Mouse (Mus musculus) heart, postnatal 10 days (tissue): ENCODE data around the gene Nepro. TPM values are rescaled to one million over a fixed set of nuclear protein-coding genes. Genes with fewer than 3 reads are reported as not detected.
A peak's percentile ranks its signal among the peaks of the same experiment; 100 is the strongest.

Source experiments
- DNase-seq, 2 experiments: peaks; one replicate each; pipeline ENCODE4 v3.0.0; 2021
- intact Hi-C: fragments of 180-260 bp; cut with DNase I; formaldehyde crosslinking; loops from one replicate; pipeline ENCODE4 v1.15.1; 2025
- total RNA-seq, 2 experiments: library from RNA; stranded (reverse); gene quantifications; 2 replicates each; pipeline ENCODE4 v1.2.3; 2021

Nepro gene
- total RNA-seq, 2 experiments from 2014 or later, result 5.4 to 5.9 TPM

GRCm38 (mm10) chr16:44701155-44701554, 22.9 kb upstream of the Nepro start:
- no peak for DNase-seq
- intact Hi-C loops, result no loop called here

GRCm38 (mm10) chr16:44702272-44702671, 21.8 kb upstream of the Nepro start:
- intact Hi-C loops, result no loop called here
- no peak for DNase-seq

GRCm38 (mm10) chr16:44703458-44703857, 20.6 kb upstream of the Nepro start:
- intact Hi-C loops, result no loop called here

GRCm38 (mm10) chr16:44716305-44717140, 7.6 kb upstream of the Nepro start:
- DNase-seq, result peak; percentile 38 to 49
- intact Hi-C loops, result loop anchor here (10.0 kb wide), 1 partner anchor 232 kb away; no protein-coding TSS in a partner anchor

More at GRCm38 (mm10) chr16:44703458-44703857, 20.6 kb upstream of the Nepro start:
- no peak for DNase-seq

GRCm38 (mm10) chr16:44717141-44717634, 6.9 kb upstream of the Nepro start:
- intact Hi-C loops, result loop anchor here (10.0 kb wide), 1 partner anchor 232 kb away; no protein-coding TSS in a partner anchor
- DNase-seq, result no peak

- intact Hi-C loops, result loop anchor here (10.0 kb wide), 1 partner anchor 233 kb away; no protein-coding TSS in a partner anchor
- DNase-seq, result no peak
These were observed 6.3 kb upstream of the Nepro start for GRCm38 (mm10) chr16:44717838-44718237.

- intact Hi-C loops, result loop anchor here (10.0 kb wide), 1 partner anchor 235 kb away; no protein-coding TSS in a partner anchor
- DNase-seq, result no peak
These were observed 4.8 kb upstream of the Nepro start for GRCm38 (mm10) chr16:44719349-44719748.

- intact Hi-C loops, result loop anchor here (10.0 kb wide), 1 partner anchor 304 kb away; no protein-coding TSS in a partner anchor
- peak in 1 of 2 experiments; percentile 30 for DNase-seq
These were observed 3.6 kb upstream of the Nepro start for GRCm38 (mm10) chr16:44720518-44720917.

- intact Hi-C loops, result loop anchor here (10.0 kb wide), 1 partner anchor 302 kb away; no protein-coding TSS in a partner anchor
- peak; percentile 23 to 24 for DNase-seq
These were observed 1.4 kb upstream of the Nepro start for GRCm38 (mm10) chr16:44722666-44723065.

- no peak for DNase-seq
- intact Hi-C loops, result loop anchor here (10.0 kb wide), 1 partner anchor 300 kb away; no protein-coding TSS in a partner anchor
These were observed 746 bp downstream of the Nepro start for GRCm38 (mm10) chr16:44724847-44725246.

GRCm38 (mm10) chr16:44725286-44726223, 1.5 kb downstream of the Nepro start:
- peak; percentile 84 to 88 for DNase-seq
- intact Hi-C loops, result loop anchor here (2.0 to 10.0 kb wide), 2 partner anchors 17 to 299 kb away; no protein-coding TSS in a partner anchor

- intact Hi-C loops, result loop anchor here (2.0 to 10.0 kb wide), 2 partner anchors 15 to 297 kb away; no protein-coding TSS in a partner anchor
- DNase-seq, result no peak
These were observed 3.4 kb downstream of the Nepro start for GRCm38 (mm10) chr16:44727525-44727924.

GRCm38 (mm10) chr16:44734059-44734458, 10.0 kb downstream of the Nepro start:
- intact Hi-C loops, result no loop called here

GRCm38 (mm10) chr16:44735676-44736075, 11.6 kb downstream of the Nepro start:
- intact Hi-C loops, result no loop called here
- DNase-seq, result no peak

More at GRCm38 (mm10) chr16:44734059-44734458, 10.0 kb downstream of the Nepro start:
- no peak for DNase-seq

GRCm38 (mm10) chr16:44736118-44736517, 12.0 kb downstream of the Nepro start:
- intact Hi-C loops, result no loop called here
- DNase-seq, result no peak

- intact Hi-C loops, result loop anchor here (2.0 kb wide), 1 partner anchor 16 kb away; no protein-coding TSS in a partner anchor
- no peak for DNase-seq
These were observed 18.7 kb downstream of the Nepro start for GRCm38 (mm10) chr16:44742753-44743152.

GRCm38 (mm10) chr16:44745471-44745865, 21.4 kb downstream of the Nepro start:
- DNase-seq, result no peak
- intact Hi-C loops, result loop anchor here (5.0 kb wide), 1 partner anchor 347 kb away; the partner anchor contains the start of gene Ccdc80

- peak; percentile 88 to 89 for DNase-seq
- intact Hi-C loops, result loop anchor here (5.0 kb wide), 1 partner anchor 346 kb away; the partner anchor contains the start of gene Ccdc80
These were observed 21.9 kb downstream of the Nepro start, which contains the start of gene Gtpbp8 for GRCm38 (mm10) chr16:44745866-44746562. Gene Gtpbp8 (minus strand): TSS chr16:44746363.

GRCm38 (mm10) chr16:44748007-44748406, 23.9 kb downstream of the Nepro start:
- intact Hi-C loops, result loop anchor here (5.0 kb wide), 1 partner anchor 344 kb away; the partner anchor contains the start of gene Ccdc80
- no peak for DNase-seq
